Mouse (Mus musculus) kidney, embryonic 16.5 days (tissue): Measurements from ENCODE around the gene Fam133b. TPM values are rescaled to one million over a fixed set of nuclear protein-coding genes. Genes with fewer than 3 reads are reported as not detected.

Source experiments
- ATAC-seq: fragments of 200-750 bp; cut with Nextera tagmentation; 2 replicates; pipeline ENCODE4 v1.8.0; 2017; ENCODE audit warnings: moderate TSS enrichment; ENCODE audit not compliant: low FRiP score, low TSS enrichment
- H3K27ac ChIP-seq: fragments of 300-500 bp; sonication (generic); 2 replicates; pipeline ENCODE4 v1.5.1; 2014; ENCODE audit warnings: low read length
- H3K27me3 ChIP-seq: fragments of 300-500 bp; sonication (generic); 2 replicates; pipeline ENCODE4 v1.6.1; 2014; ENCODE audit warnings: low read length, control low read depth, mixed read lengths; ENCODE audit not compliant: insufficient read depth
- H3K36me3 ChIP-seq: fragments of 300-500 bp; sonication (generic); 2 replicates; pipeline ENCODE4 v1.6.1; 2014; ENCODE audit warnings: low read length, control low read depth, mixed read lengths; ENCODE audit not compliant: insufficient read depth
- H3K4me1 ChIP-seq: fragments of 300-500 bp; sonication (generic); 2 replicates; pipeline ENCODE4 v1.6.1; 2014; ENCODE audit warnings: low read length, control low read depth, mixed read lengths; ENCODE audit not compliant: insufficient read depth
- H3K4me2 ChIP-seq: fragments of 300-500 bp; sonication (generic); replicated peaks from 2 replicates; pipeline ENCODE4 v1.6.1; 2014; ENCODE audit warnings: low read depth, low read length
- H3K4me3 ChIP-seq: fragments of 300-500 bp; sonication (generic); 2 replicates; pipeline ENCODE4 v1.5.1; 2014; ENCODE audit warnings: mild to moderate bottlenecking, low read length
- H3K9ac ChIP-seq: fragments of 300-500 bp; sonication (generic); replicated peaks from 2 replicates; pipeline ENCODE4 v1.6.1; 2014; ENCODE audit warnings: low read length
- H3K9me3 ChIP-seq: fragments of 300-500 bp; sonication (generic); 2 replicates; pipeline ENCODE4 v1.6.1; 2016; ENCODE audit warnings: low read length, control low read depth
- WGBS: fragments of 180-500 bp; shearing (Covaris S2); extraction: QIAGEN DNeasy Blood & Tissue Kit; methylation state at CpG from one replicate; pipeline ENCODE4 v1.1.7; 2014; 5-methylcytosine and 5-hydroxymethylcytosine counted together
- polyA plus RNA-seq: library from polyadenylated mRNA; unstranded; fragments of >200 nt; fragmentation: Nextera tagmentation; extraction: Ambion mirVana; gene quantifications from 2 replicates; pipeline ENCODE4 v1.2.1, GENCODE M21; 2015

Gene Fam133b
- polyA plus RNA-seq, 1 experiment from 2014 or later, result 25.2 TPM

DNA sequence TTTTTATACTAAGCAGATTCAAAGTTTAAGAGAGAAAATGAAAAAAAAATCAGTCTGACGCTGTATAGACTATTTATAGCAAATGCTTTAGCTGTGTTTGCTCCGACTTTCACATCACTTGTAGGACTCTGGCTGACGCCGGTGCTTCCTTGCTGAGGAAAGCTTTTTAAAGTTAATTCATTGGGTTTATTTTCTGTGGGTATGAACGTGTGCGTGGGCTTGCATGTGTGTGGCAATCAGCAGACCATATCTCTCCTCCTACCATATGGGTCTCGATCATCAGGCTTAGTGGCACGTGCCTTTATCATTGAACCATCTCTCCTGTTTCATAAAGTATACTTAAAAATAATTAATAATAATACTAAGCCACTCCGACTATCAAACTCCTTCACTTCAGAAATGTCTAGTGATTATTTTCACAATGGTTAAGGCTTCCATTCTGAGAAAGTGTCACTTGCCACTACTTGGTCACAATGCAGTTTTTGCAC is 39.8 kb upstream of the Fam133b start:
- ATAC-seq, result no peak
- no peak overlapping the region for H3K9ac ChIP-seq
- H3K9me3 ChIP-seq, result no peaks in the 10 kb centered on the region
- H3K4me3 ChIP-seq, result no peak overlapping the region
- H3K36me3 ChIP-seq, result no peaks in the 10 kb centered on the region
- no peaks in the 10 kb centered on the region for H3K27me3 ChIP-seq
- H3K4me2 ChIP-seq, result no peak overlapping the region
- H3K4me1 ChIP-seq, result peaks cover 15% of the 10 kb centered on the region
- 74% methylated on average over 9 of the region's 9 CpGs for WGBS
- H3K27ac ChIP-seq, result no peak overlapping the region

DNA sequence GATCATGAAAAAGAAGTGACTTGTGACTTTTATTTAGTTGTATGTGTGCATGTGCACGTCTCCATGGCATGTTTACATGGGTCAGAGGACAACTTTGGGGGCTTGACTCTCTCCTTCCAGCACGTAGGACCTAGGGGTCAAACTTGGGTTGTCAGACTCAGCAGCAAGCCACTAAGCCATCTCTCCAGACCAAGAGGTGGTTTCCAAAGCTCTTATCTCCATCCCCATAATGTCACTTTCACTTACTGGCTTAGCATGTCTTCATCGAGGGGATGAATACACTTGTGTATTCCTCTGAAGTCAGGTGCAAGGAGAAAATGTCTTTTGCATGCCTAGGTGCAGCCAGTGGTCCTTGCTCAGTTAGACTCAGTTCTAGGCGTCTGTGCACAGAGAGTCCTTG is 39.2 kb upstream of the Fam133b start:
- Histone ChIP-seq H3K4me3 (no peak overlapping the region), H3K27ac (no peak overlapping the region), H3K4me2 (no peak overlapping the region), H3K4me1 (peaks cover 15% of the 10 kb centered on the region), H3K9ac (no peak overlapping the region), H3K9me3 (no peaks in the 10 kb centered on the region), H3K27me3 (no peaks in the 10 kb centered on the region), H3K36me3 (no peaks in the 10 kb centered on the region)
- 77% methylated on average over 4 of the region's 4 CpGs for WGBS
- no peak for ATAC-seq

DNA sequence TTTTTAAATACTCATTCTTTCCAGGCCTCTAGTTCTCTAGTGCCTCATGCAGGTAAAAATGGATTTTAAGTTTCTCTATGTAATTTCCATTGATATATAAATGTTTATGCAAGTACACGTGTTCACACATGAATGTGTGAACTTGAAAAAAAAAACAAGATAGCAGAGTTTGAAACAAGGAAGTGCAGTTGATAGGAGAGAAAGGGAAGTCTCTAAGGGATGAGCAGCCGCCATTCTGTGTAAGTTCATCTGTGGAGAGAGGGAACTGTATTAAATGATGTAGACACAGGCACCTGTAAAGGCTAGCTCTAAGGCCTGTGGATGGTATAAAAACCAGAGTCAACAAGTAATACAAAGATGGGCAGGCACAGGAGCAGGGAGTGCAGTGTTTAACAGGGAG is 38.1 kb upstream of the Fam133b start:
- no peak overlapping the region for H3K9ac ChIP-seq
- H3K4me1 ChIP-seq, result peaks cover 15% of the 10 kb centered on the region
- no peak overlapping the region for H3K27ac ChIP-seq
- ATAC-seq, result no peak
- 82% methylated on average over 2 of the region's 2 CpGs for WGBS
- no peaks in the 10 kb centered on the region for H3K9me3 ChIP-seq
- H3K4me3 ChIP-seq, result no peak overlapping the region
- no peaks in the 10 kb centered on the region for H3K36me3 ChIP-seq
- H3K27me3 ChIP-seq, result no peaks in the 10 kb centered on the region
- H3K4me2 ChIP-seq, result no peak overlapping the region

DNA sequence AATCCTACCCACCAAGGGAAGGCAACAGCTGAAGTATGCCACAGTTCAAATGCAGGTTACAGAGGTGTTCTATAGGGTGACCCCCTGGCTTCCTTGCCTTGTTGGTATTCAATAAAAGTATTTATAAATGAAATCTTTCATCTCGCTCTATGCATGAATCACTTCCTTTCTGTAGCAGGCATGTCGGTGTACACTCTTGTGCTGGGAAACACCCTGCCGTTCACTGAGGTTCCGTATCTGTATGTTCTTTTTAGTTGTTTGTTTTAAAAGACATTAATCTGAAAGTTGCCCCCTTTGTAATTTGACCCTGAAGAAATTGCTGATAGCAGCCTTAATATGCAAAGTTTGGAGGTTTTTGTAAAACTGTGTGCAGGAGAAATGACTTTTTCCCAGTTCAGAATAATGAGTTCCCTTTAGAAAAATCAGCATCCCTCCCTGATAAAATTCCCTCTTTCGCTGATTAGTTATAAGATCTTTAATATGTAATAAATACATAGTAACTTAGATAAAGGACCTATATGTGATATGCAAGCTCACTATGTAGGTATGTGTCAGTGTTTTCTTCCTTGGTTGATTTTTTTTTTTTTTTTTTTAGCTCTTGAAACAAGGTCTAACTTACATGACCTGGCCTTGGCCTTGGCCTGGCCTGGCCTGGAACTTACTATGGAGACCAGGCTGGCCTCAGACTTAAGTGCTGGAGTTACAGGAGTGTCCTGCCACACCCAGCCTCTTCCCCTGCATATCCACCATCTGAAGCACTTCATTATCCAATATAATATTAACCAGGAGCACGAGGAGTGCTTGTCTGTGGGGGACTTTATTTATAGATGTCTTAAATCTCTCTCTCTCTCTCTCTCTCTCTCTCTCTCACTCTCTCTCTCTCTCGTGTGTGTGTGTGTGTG is 34.9 kb upstream of the Fam133b start:
- Histone ChIP-seq H3K27ac (no peak overlapping the region), H3K4me1 (no peaks in the 10 kb centered on the region), H3K4me2 (no peak overlapping the region), H3K27me3 (no peaks in the 10 kb centered on the region), H3K36me3 (no peaks in the 10 kb centered on the region), H3K4me3 (no peak overlapping the region), H3K9ac (no peak overlapping the region), H3K9me3 (no peaks in the 10 kb centered on the region)
- ATAC-seq, result no peak
- WGBS, result 47% methylated on average over 6 of the region's 7 CpGs

DNA sequence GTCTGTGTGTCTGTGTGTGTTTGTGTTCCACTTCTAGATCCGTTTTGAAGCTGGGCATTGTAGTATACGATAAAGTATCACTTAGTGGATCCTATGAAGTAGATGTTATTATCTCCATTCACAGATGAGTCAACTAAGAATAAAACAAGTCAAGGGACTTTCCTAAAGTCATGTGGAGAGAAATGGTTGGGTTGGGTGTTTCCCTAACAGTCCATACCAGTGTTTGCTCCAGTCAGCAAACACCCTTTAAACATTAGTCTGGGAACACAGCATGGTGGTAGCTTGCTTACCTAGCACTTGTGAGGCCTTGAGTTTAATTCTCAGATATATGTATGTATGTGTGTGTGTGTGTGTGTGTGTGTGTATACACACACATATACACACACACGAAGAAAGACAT is 34.1 kb upstream of the Fam133b start:
- ATAC-seq, result no peak
- H3K27me3 ChIP-seq, result no peaks in the 10 kb centered on the region
- H3K27ac ChIP-seq, result no peak overlapping the region
- no peak overlapping the region for H3K4me3 ChIP-seq
- 81% methylated on average over 3 of the region's 3 CpGs for WGBS
- H3K9me3 ChIP-seq, result no peaks in the 10 kb centered on the region
- no peak overlapping the region for H3K9ac ChIP-seq
- H3K36me3 ChIP-seq, result no peaks in the 10 kb centered on the region
- no peaks in the 10 kb centered on the region for H3K4me1 ChIP-seq
- no peak overlapping the region for H3K4me2 ChIP-seq

DNA sequence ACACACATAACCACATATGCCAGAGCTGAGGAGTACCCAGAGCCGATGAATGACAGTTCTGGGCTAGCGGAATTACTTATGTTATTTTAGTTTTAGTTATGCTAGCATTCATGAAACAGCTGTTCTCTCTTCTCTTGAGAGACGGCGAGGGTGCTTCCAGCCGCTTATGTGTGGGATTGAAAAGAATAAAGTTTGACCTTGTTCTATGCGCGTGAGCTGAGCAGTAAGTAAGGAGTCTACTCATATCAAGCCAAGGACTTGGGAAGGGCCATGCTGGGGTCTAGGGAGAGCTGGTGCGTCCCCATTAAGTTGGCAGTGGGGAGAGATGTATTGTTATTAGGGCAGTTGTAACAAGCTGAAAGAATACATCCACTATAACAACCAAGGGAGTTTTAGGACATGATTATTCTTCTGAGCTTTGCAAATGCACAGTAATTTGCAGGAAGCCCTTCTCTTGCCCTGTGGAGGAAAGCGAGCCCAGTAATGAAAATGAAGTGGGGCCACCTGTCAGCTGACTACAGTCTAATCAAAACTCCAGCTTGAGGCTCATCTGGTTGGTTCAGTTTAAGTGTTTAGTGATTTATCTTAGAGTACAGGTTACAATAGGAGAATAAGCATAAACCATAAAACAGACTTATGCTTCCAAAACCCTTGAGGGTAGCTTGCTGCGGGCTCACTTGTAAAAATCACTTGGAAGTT is 32.4 kb upstream of the Fam133b start:
- H3K9ac ChIP-seq, result no peak overlapping the region
- no peak overlapping the region for H3K27ac ChIP-seq
- no peaks in the 10 kb centered on the region for H3K9me3 ChIP-seq
- H3K36me3 ChIP-seq, result no peaks in the 10 kb centered on the region
- H3K4me2 ChIP-seq, result no peak overlapping the region
- 58% methylated on average over 10 of the region's 10 CpGs for WGBS
- no peaks in the 10 kb centered on the region for H3K27me3 ChIP-seq
- no peaks in the 10 kb centered on the region for H3K4me1 ChIP-seq
- ATAC-seq, result no peak
- H3K4me3 ChIP-seq, result no peak overlapping the region

DNA sequence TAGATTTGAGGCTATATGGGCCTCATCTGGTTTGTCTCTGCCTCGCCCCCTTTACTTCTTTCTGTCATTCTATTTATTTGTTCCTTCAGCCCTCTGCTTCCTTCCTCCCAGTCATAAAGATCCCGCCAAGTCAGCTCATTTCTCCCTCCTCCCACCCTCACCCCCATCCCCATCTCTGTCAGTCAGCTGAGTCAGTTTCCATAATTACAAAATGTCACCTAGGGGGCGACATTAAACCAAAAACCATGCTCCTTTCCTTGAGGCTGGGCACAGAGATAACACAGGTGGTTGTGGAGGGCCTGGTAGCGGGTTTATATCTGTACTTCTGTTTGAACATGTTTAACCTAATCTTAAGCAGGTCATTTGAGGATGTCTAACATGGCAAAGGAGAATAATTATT is 31.0 kb upstream of the Fam133b start:
- Histone ChIP-seq H3K27me3 (no peaks in the 10 kb centered on the region), H3K36me3 (no peaks in the 10 kb centered on the region), H3K4me1 (no peaks in the 10 kb centered on the region), H3K9ac (no peak overlapping the region), H3K4me3 (no peak overlapping the region), H3K4me2 (no peak overlapping the region), H3K27ac (no peak overlapping the region), H3K9me3 (no peaks in the 10 kb centered on the region)
- WGBS, result 54% methylated on average over 4 of the region's 4 CpGs
- no peak for ATAC-seq

DNA sequence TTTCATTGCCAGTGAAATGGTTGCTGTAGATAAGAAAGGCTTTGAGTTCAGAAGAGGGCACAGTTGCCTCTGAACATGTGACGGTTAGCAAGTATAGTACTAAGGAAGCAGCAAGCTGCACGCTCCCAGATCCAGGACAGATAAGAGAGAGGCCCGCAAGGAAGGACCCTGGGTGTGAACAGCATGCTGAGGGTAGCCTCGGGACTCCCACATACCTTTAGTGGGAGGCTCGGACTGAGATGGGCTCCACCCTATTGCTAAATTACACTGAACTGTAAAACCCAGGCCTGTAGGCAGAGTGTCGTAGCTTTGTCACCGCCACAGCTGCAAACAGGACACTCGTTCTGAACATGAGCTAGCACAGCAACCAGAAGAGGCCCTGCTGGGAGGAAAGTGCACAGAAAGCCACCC is 28.7 kb upstream of the Fam133b start:
- no peaks in the 10 kb centered on the region for H3K4me1 ChIP-seq
- H3K36me3 ChIP-seq, result no peaks in the 10 kb centered on the region
- WGBS, result 38% methylated on average over 8 of the region's 8 CpGs
- H3K9ac ChIP-seq, result no peak overlapping the region
- H3K9me3 ChIP-seq, result no peaks in the 10 kb centered on the region
- H3K4me2 ChIP-seq, result no peak overlapping the region
- H3K27ac ChIP-seq, result no peak overlapping the region
- no peak for ATAC-seq
- no peak overlapping the region for H3K4me3 ChIP-seq
- H3K27me3 ChIP-seq, result no peaks in the 10 kb centered on the region

DNA sequence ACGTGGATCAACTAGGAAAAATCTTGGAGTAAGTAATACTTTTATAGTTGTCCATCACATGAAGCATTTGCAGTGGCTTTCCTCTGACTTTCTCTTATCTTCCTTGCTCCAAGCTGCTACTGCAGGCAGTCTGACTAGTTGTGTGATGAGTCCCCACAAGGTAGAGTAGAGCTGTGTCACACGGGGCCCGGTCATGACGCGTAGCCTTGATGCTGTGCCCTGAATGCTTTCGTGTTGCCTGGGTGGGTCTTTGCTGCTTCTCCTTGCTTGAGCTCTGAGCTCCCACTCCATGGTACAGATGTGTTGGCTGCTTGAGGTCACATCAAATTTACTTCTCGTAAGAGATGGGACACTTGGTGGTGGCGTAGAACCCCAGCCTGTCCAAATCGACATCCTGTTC is 28.2 kb upstream of the Fam133b start:
- H3K4me2 ChIP-seq, result no peak overlapping the region
- ATAC-seq, result no peak
- no peaks in the 10 kb centered on the region for H3K4me1 ChIP-seq
- H3K27ac ChIP-seq, result no peak overlapping the region
- 0 out of 2 replicates have a peak, but pooled peaks cover under 1% of the 10 kb centered on the region for H3K36me3 ChIP-seq
- no peak overlapping the region for H3K4me3 ChIP-seq
- WGBS, result 94% methylated on average over 9 of the region's 9 CpGs
- H3K9ac ChIP-seq, result no peak overlapping the region
- H3K9me3 ChIP-seq, result no peaks in the 10 kb centered on the region
- H3K27me3 ChIP-seq, result no peaks in the 10 kb centered on the region
